Mouse (Mus musculus): Measurements from ENCODE around the gene Ldhc. TPM values are rescaled to one million over a fixed set of nuclear protein-coding genes. Genes with fewer than 3 reads are reported as not detected.
A peak's percentile ranks its signal among the peaks of the same experiment; 100 is the strongest.

Gene Ldhc
- polyA plus RNA-seq, 1 experiment from 2014 or later: 0.13 TPM

GRCm38 (mm10) chr7:46834994-46835610 lies 25.9 kb upstream of the Ldhc start:
- WGBS: 34% methylated on average over 14 of the region's 14 CpGs

DNA sequence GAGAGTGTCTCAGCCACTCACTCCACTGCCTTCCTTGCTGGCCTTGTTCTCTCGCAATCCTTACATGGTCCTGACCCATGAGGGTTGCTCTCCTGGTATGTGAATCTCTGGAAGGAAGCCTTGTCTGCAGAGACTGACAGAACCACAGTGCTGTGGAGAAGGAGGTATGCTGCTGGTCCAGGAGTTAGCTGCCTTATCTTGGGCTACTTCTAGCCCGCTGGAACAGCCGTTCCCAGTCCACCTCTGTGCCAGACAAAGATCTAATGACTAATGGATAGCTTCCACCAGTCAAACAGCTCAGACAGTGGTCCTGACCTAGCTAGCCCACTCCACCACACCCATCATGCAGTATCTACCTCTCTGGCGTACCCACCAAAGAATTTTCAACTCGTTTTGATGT lies 24.6 kb upstream of the Ldhc start:
- no peak overlapping the region for H3K27ac ChIP-seq
- no peaks in the 10 kb centered on the region for H3K27me3 ChIP-seq (ENCODE audit: insufficient read depth, poor library complexity, severe bottlenecking)
- no peaks in the 10 kb centered on the region for H3K36me3 ChIP-seq
- peak; percentile 71 for DNase-seq (ENCODE audit: low spot score)
- WGBS: 63% methylated on average over 5 of the region's 5 CpGs
- H3K9me3 ChIP-seq: no peaks in the 10 kb centered on the region
- H3K4me3 ChIP-seq: no peak overlapping the region
- peaks cover 77% of the 10 kb centered on the region for H3K4me1 ChIP-seq

More at GRCm38 (mm10) chr7:46834994-46835610, 25.9 kb upstream of the Ldhc start:
- H3K27me3 ChIP-seq (ENCODE audit: insufficient read depth, poor library complexity, severe bottlenecking): no peaks in the 10 kb centered on the region
- no peak for DNase-seq (ENCODE audit: low spot score)
- no peaks in the 10 kb centered on the region for H3K36me3 ChIP-seq
- no peaks in the 10 kb centered on the region for H3K9me3 ChIP-seq
- H3K27ac ChIP-seq: no peak overlapping the region
- peaks cover 78% of the 10 kb centered on the region for H3K4me1 ChIP-seq
- H3K4me3 ChIP-seq: no peak overlapping the region

- 58% methylated on average over 5 of the region's 5 CpGs for WGBS
Measured at GRCm38 (mm10) chr7:46837073-46837472, 23.9 kb upstream of the Ldhc start.

DNA sequence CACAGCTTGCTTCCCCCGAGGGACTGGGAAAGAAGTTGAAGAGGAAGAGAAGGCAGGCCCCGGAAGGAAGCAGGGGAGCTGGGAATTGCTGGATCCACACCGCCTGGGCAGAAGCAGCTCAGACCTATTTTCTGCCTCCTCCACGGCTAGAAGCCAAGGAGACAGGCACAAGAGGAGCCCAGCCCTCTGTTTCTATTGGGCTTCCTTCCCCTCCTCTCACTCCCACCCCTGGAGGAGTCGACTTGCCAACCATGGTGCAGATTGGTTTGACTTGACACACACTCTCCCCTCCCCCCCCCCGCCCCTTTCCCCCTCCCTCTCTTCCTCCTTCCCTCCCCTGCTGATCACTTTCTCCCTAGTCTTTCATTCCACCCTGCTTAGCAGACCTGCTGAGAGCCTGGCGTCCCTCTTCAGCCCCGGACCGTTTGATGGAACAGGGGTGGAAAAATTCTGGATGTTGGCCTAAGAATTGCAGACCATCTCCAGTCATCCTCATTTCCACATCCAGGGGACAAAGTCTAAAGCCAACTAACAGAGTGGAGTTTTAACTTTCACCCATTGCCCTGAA lies 22.8 kb upstream of the Ldhc start:
- WGBS: 4% methylated on average over 9 of the region's 9 CpGs
- Histone ChIP-seq H3K27ac (peak overlapping the region; percentile 85), H3K4me1 (peaks cover 68% of the 10 kb centered on the region), H3K4me3 (0 out of 2 replicates have a peak overlapping the region, but pooled peaks have one; percentile 15), H3K36me3 (no peaks in the 10 kb centered on the region), H3K27me3 (ENCODE audit: insufficient read depth, poor library complexity, severe bottlenecking) (peaks cover 13% of the 10 kb centered on the region; the same call in 1 of the 2 replicates), H3K9me3 (no peaks in the 10 kb centered on the region)
- peak; percentile 87 for DNase-seq (ENCODE audit: low spot score)

More at GRCm38 (mm10) chr7:46837073-46837472, 23.9 kb upstream of the Ldhc start:
- H3K4me3 ChIP-seq: no peak overlapping the region
- H3K9me3 ChIP-seq: no peaks in the 10 kb centered on the region
- 0 out of 2 replicates have a peak, but pooled peaks cover 3% of the 10 kb centered on the region for H3K27me3 ChIP-seq (ENCODE audit: insufficient read depth, poor library complexity, severe bottlenecking)
- H3K27ac ChIP-seq: no peak overlapping the region
- peaks cover 77% of the 10 kb centered on the region for H3K4me1 ChIP-seq
- no peak for DNase-seq (ENCODE audit: low spot score)
- no peaks in the 10 kb centered on the region for H3K36me3 ChIP-seq

DNA sequence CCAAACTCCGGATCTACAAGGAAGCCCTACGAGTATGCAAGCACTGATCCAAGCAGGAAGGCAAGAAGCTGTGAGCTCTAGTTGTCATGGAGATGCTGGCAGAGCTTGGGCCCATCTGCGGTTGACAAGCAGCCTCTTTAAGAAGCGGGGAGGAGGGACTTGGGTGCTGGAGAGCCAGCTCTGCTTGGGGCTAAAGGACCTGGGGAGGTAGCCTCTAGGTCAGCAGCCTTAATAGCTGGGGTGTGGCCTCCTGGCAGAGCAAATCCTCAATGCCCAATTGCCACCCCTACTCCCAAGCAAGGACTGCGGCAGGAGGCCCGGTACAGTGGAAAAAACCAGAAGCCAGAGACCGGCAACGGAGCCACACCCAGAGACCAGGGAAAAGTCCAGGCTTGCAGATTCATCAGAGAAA lies 22.1 kb upstream of the Ldhc start:
- 10% methylated on average over 8 of the region's 8 CpGs for WGBS
- Histone ChIP-seq H3K4me1 (peaks cover 61% of the 10 kb centered on the region), H3K4me3 (no peak overlapping the region), H3K36me3 (no peaks in the 10 kb centered on the region), H3K9me3 (no peaks in the 10 kb centered on the region), H3K27ac (peak overlapping the region; percentile 85), H3K27me3 (ENCODE audit: insufficient read depth, poor library complexity, severe bottlenecking) (peaks cover 13% of the 10 kb centered on the region; the same call in 1 of the 2 replicates)
- DNase-seq (ENCODE audit: low spot score): no peak

DNA sequence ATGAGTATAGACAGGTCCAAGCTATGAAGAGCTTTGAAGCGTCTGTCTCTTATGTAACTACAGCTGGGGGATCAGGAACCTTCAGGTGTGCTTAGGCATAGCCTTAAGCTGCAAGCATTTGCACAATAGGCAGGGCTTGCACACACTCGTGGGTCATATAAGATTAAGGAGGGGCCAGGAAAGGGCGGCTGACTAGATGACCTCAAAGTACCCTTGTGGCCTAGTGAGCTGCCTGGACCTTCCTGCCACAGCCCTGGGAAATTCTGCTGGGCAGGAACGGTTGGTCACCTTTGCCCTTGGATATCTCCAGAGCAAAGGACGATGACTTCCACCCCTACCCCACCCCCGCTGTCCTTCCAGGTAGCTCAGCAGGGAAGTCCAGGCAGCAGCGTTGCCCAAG lies 21.6 kb upstream of the Ldhc start:
- peak overlapping the region; percentile 85 for H3K27ac ChIP-seq

GRCm38 (mm10) chr7:46839861-46840260 lies 21.1 kb upstream of the Ldhc start:
- Histone ChIP-seq H3K4me3 (no peak overlapping the region), H3K9me3 (no peaks in the 10 kb centered on the region), H3K36me3 (no peaks in the 10 kb centered on the region), H3K27ac (peak overlapping the region; percentile 85), H3K4me1 (peaks cover 61% of the 10 kb centered on the region), H3K27me3 (ENCODE audit: insufficient read depth, poor library complexity, severe bottlenecking) (peaks cover 13% of the 10 kb centered on the region; the same call in 1 of the 2 replicates)
- 64% methylated on average over 5 of the region's 5 CpGs for WGBS
- no peak for DNase-seq (ENCODE audit: low spot score)

More for the DNA sequence above, 21.6 kb upstream of the Ldhc start:
- Histone ChIP-seq H3K27me3 (ENCODE audit: insufficient read depth, poor library complexity, severe bottlenecking) (peaks cover 13% of the 10 kb centered on the region; the same call in 1 of the 2 replicates), H3K9me3 (no peaks in the 10 kb centered on the region), H3K36me3 (no peaks in the 10 kb centered on the region), H3K4me1 (peaks cover 60% of the 10 kb centered on the region), H3K4me3 (no peak overlapping the region)
- no peak for DNase-seq (ENCODE audit: low spot score)
- 15% methylated on average over 7 of the region's 7 CpGs for WGBS

GRCm38 (mm10) chr7:46840326-46840725 lies 20.7 kb upstream of the Ldhc start:
- no peak for DNase-seq (ENCODE audit: low spot score)
- WGBS: 46% methylated on average over 4 of the region's 4 CpGs

DNA sequence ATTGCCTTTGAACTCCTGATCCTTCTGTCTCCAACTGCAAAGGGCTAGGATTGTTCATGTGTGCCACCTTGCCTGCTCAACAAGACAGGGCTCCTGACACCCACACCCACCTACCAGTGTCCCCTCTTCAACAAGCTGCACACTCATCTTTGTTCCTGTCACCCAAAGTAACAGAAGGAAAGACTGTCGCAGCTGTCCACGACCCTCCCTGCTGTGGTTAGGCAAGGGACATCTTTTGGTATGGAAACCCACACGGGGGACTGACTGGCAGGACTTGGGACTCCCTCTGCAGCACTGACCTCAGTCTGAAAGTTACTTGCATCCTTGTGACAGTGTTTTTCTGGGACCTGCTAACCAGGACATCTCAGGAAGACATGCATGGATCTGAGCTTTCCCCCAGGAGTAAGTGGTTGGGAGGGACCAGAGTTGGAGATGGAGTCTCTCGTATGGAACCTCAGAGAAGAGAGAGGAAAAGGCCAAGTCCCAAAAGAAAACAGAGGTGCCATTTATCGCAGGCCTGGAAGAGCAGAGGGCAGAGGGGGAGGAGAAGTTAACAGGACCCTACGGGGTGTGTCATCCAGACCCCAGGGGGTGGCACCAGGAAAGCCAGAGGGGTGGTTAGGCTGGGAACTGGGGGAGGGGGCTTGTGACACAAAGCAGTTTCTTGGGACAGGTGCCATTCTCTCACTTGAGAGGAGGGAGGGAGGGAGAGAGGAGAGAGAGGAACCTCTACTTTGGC lies 20.0 kb upstream of the Ldhc start, which contains the start of gene Ldha:
TSS of gene Ldha (plus strand) at position 689 of the 739 bp plus-strand sequence.
- Histone ChIP-seq H3K27me3 (ENCODE audit: insufficient read depth, poor library complexity, severe bottlenecking) (peaks cover 13% of the 10 kb centered on the region; the same call in 1 of the 2 replicates), H3K27ac (peak within 1 kb of the TSS; percentile 85; the same call in 1 of the 2 replicates), H3K4me3 (no peak within 1 kb of the TSS), H3K4me1 (peaks cover 58% of the 10 kb centered on the region), H3K9me3 (no peaks in the 10 kb centered on the region), H3K36me3 (no peaks in the 10 kb centered on the region)
- WGBS: 25% methylated on average over 6 of the region's 6 CpGs
- no peak for DNase-seq (ENCODE audit: low spot score)

More at GRCm38 (mm10) chr7:46840326-46840725, 20.7 kb upstream of the Ldhc start:
- Histone ChIP-seq H3K27ac (peak overlapping the region; percentile 85; the same call in 1 of the 2 replicates), H3K36me3 (no peaks in the 10 kb centered on the region), H3K4me1 (peaks cover 61% of the 10 kb centered on the region), H3K9me3 (no peaks in the 10 kb centered on the region), H3K4me3 (no peak overlapping the region), H3K27me3 (ENCODE audit: insufficient read depth, poor library complexity, severe bottlenecking) (peaks cover 13% of the 10 kb centered on the region; the same call in 1 of the 2 replicates)

DNA sequence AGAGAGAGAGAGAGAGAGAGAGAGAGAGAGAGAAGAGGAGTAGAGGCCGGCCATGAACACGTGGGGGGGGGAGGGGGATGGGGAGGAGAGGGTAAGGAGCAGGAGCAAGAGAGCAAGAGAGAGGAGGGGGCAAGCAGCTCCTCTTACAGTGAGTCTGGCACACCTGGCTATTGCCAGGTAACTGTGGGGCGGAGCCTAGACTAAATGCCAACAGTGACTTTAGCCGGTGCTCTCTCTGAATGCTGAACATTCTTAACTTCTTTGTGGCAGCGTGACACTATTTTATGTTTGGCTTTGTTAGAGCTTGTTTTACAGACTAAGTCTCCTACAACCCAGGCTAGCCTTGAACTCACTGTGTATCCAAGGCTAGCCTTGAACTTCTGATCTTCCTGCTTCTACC lies 18.7 kb upstream of the Ldhc start:
- Histone ChIP-seq H3K36me3 (0 out of 2 replicates have a peak, but pooled peaks cover 2% of the 10 kb centered on the region), H3K27ac (no peak overlapping the region), H3K4me1 (peaks cover 54% of the 10 kb centered on the region), H3K27me3 (ENCODE audit: insufficient read depth, poor library complexity, severe bottlenecking) (peaks cover 13% of the 10 kb centered on the region; the same call in 1 of the 2 replicates), H3K4me3 (no peak overlapping the region), H3K9me3 (no peaks in the 10 kb centered on the region)
- WGBS: 34% methylated on average over 5 of the region's 5 CpGs
- DNase-seq (ENCODE audit: low spot score): no peak

- Histone ChIP-seq H3K4me1 (peaks cover 48% of the 10 kb centered on the region), H3K36me3 (peaks cover 15% of the 10 kb centered on the region), H3K27ac (no peak overlapping the region), H3K27me3 (ENCODE audit: insufficient read depth, poor library complexity, severe bottlenecking) (peaks cover 13% of the 10 kb centered on the region; the same call in 1 of the 2 replicates), H3K4me3 (no peak overlapping the region), H3K9me3 (no peaks in the 10 kb centered on the region)
- no peak for DNase-seq (ENCODE audit: low spot score)
- WGBS: 79% methylated on average over 4 of the region's 4 CpGs
Measured at GRCm38 (mm10) chr7:46843576-46843975, 17.4 kb upstream of the Ldhc start.

DNA sequence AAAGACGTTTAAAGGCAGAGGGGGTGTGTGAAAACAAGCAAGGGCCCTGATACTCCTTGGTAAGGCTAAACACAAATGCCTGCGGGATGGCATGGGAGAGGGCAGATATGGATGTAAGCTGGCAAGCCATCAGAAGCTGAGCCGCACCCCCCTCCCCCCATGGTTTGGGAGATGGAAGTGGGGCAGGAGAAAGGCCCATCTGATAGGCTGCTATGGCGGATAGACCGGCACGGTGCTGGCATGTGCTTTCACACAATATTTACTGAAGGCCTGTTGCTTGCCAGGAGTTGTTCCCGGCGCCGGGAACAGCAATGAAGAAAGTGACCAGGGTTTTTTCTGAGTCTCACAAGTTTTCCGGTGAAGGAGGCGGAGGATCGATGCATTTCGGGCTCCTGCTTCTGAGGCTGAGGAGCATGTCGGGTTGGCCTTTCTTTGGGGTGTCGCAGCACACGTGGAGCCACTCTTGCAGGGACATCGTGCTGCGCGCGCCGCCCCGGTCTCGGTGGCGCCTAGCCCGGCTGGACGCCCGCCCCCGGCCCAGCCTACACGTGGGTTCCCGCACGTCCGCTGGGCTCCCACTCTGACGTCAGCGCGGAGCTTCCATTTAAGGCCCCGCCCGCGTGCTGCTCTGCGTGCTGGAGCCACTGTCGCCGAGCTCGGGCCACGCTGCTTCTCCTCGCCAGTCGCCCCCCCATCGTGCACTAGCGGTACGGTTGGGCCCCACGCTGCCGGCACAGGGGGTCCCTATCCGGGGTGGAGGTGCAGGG lies 15.6 kb upstream of the Ldhc start:
- Histone ChIP-seq H3K27me3 (ENCODE audit: insufficient read depth, poor library complexity, severe bottlenecking) (peaks cover 13% of the 10 kb centered on the region; the same call in 1 of the 2 replicates), H3K4me1 (peaks cover 32% of the 10 kb centered on the region), H3K36me3 (peaks cover 32% of the 10 kb centered on the region), H3K4me3 (peak overlapping the region; percentile 84), H3K27ac (peak overlapping the region; percentile 98), H3K9me3 (no peaks in the 10 kb centered on the region)
- DNase-seq (ENCODE audit: low spot score): peak; percentile 96
- WGBS: under 1% methylated on average over 51 of the region's 51 CpGs

All from heart, embryonic 10.5 days (tissue).